Mouse (Mus musculus) MEL (cell line): ENCODE measurements around the gene Arf6. TPM values are rescaled to one million over a fixed set of nuclear protein-coding genes. Genes with fewer than 3 reads are reported as not detected.
A peak's percentile ranks its signal among the peaks of the same experiment; 100 is the strongest.

Experiments used
- DNase-seq: peaks from one replicate; pipeline ENCODE4 v3.0.0; 2011; ENCODE audit warnings: low read depth, low spot score
- H3K27ac ChIP-seq: 2 replicates; pipeline ENCODE4 v1.5.1; 2012; ENCODE audit warnings: low read depth, mild to moderate bottlenecking, control low read depth, low read length, moderate library complexity; ENCODE audit not compliant: control insufficient read depth
- H3K27me3 ChIP-seq, 2 experiments: fragments of 150-350 bp in 1 of 2; sonication (generic) in 1 of 2; 2 replicates each; pipeline ENCODE4 v1.6.1; 2012; ENCODE audit warnings: low read length in 2 of 2, mild to moderate bottlenecking in 2 of 2, improper control_type of control experiment in 1 of 2, moderate library complexity in 1 of 2; ENCODE audit not compliant: insufficient read depth in 2 of 2, control insufficient read depth in 1 of 2
- H3K36me3 ChIP-seq, 2 experiments: 2 replicates each; pipeline ENCODE4 v1.6.1; 2012 to 2014; ENCODE audit warnings: low read length in 2 of 2, improper control_type of control experiment in 1 of 2, inconsistent platforms in 1 of 2, mild to moderate bottlenecking in 1 of 2; ENCODE audit not compliant: insufficient read depth in 2 of 2, control insufficient read depth in 1 of 2
- H3K4me1 ChIP-seq, 2 experiments: fragments of 150-350 bp in 1 of 2; sonication (generic) in 1 of 2; 2 replicates each; pipeline ENCODE4 v1.6.1; 2012; ENCODE audit warnings: low read length in 2 of 2, improper control_type of control experiment in 1 of 2, mild to moderate bottlenecking in 1 of 2; ENCODE audit not compliant: insufficient read depth in 2 of 2, control insufficient read depth in 1 of 2
- H3K4me3 ChIP-seq, 2 experiments: fragments of 150-350 bp in 1 of 2; sonication (generic) in 1 of 2; 2 replicates each; pipeline ENCODE4 v1.5.1; 2012; ENCODE audit warnings: low read depth in 2 of 2, low read length in 2 of 2, mild to moderate bottlenecking in 2 of 2, moderate library complexity in 2 of 2, control low read depth in 1 of 2, improper control_type of control experiment in 1 of 2; ENCODE audit not compliant: control insufficient read depth in 1 of 2, insufficient read depth in 1 of 2
- H3K79me2 ChIP-seq: 2 replicates; pipeline ENCODE4 v1.6.1; 2012; ENCODE audit warnings: mild to moderate bottlenecking, low read length, moderate library complexity; ENCODE audit not compliant: control insufficient read depth, poor library complexity, insufficient read depth
- H3K9ac ChIP-seq: 2 replicates; pipeline ENCODE4 v1.6.1; 2012; ENCODE audit warnings: low read depth, mild to moderate bottlenecking, control low read depth, low read length, moderate library complexity; ENCODE audit not compliant: control insufficient read depth, poor library complexity, severe bottlenecking
- H3K9me3 ChIP-seq: fragments of 150-350 bp; sonication (generic); replicated peaks from 2 replicates; pipeline ENCODE4 v1.6.1; 2012; ENCODE audit warnings: mild to moderate bottlenecking, low read length, improper control_type of control experiment, moderate library complexity; ENCODE audit not compliant: insufficient read depth
- BHLHE40 ChIP-seq: IDR thresholded peaks from 2 replicates; pipeline ENCODE4 v1.6.1; 2012; ENCODE audit warnings: low read depth, mild to moderate bottlenecking, inconsistent platforms, low read length, improper control_type of control experiment, borderline replicate concordance
- CHD1 ChIP-seq: IDR thresholded peaks from 2 replicates; pipeline ENCODE4 v1.6.1; 2012; ENCODE audit warnings: low read depth, mild to moderate bottlenecking, inconsistent platforms, low read length, improper control_type of control experiment
- CHD2 ChIP-seq: IDR thresholded peaks from 2 replicates; pipeline ENCODE4 v1.6.1; 2011; ENCODE audit warnings: low read length, improper control_type of control experiment
- CTCF ChIP-seq, 3 experiments: IDR thresholded peaks in 2 of 3; conservative IDR thresholded peaks in 1 of 3; 2 replicates each; pipeline ENCODE4 v1.5.1; 2011 to 2012; ENCODE audit warnings: low read length in 3 of 3, low read depth in 2 of 3, mild to moderate bottlenecking in 2 of 3, improper control_type of control experiment in 1 of 3, inconsistent platforms in 1 of 3, mixed read lengths in 1 of 3, moderate library complexity in 1 of 3; ENCODE audit not compliant: control insufficient read depth in 1 of 3, insufficient read depth in 1 of 3, poor library complexity in 1 of 3, severe bottlenecking in 1 of 3
- E2F4 ChIP-seq: IDR thresholded peaks from 2 replicates; pipeline ENCODE4 v1.6.1; 2011; ENCODE audit warnings: low read depth, low read length, improper control_type of control experiment, borderline replicate concordance
- ELF1 ChIP-seq: IDR thresholded peaks from 2 replicates; pipeline ENCODE4 v1.6.1; 2014; ENCODE audit warnings: low read depth, mild to moderate bottlenecking, inconsistent platforms, low read length, improper control_type of control experiment, moderate library complexity
- ETS1 ChIP-seq: IDR thresholded peaks from 2 replicates; pipeline ENCODE4 v1.6.1; 2012; ENCODE audit warnings: low read depth, mild to moderate bottlenecking, inconsistent platforms, low read length, improper control_type of control experiment, moderate library complexity
- GATA1 ChIP-seq: IDR thresholded peaks from 2 replicates; pipeline ENCODE4 v1.6.1; 2011; ENCODE audit warnings: low read depth, low read length, improper control_type of control experiment
- HCFC1 ChIP-seq: IDR thresholded peaks from 2 replicates; pipeline ENCODE4 v1.6.1; 2012; ENCODE audit warnings: low read depth, mild to moderate bottlenecking, inconsistent platforms, low read length, improper control_type of control experiment, moderate library complexity
- JUND ChIP-seq: IDR thresholded peaks from 2 replicates; pipeline ENCODE4 v1.6.1; 2011; ENCODE audit warnings: low read depth, mild to moderate bottlenecking, improper control_type of control experiment, low read length
- MAZ ChIP-seq: IDR thresholded peaks from 2 replicates; pipeline ENCODE4 v1.6.1; 2012; ENCODE audit warnings: low read depth, mild to moderate bottlenecking, inconsistent platforms, low read length, improper control_type of control experiment
- MEF2A ChIP-seq: IDR thresholded peaks from 2 replicates; pipeline ENCODE4 v1.6.1; 2014; ENCODE audit warnings: low read depth, mild to moderate bottlenecking, inconsistent platforms, low read length, improper control_type of control experiment; ENCODE audit not compliant: poor library complexity, insufficient replicate concordance, severe bottlenecking; ENCODE audit errors: extremely low read depth
- MXI1 ChIP-seq: IDR thresholded peaks from 2 replicates; pipeline ENCODE4 v1.6.1; 2011; ENCODE audit warnings: mild to moderate bottlenecking, low read depth, low read length, improper control_type of control experiment
- MYB ChIP-seq: IDR thresholded peaks from 2 replicates; pipeline ENCODE4 v1.6.1; 2011; ENCODE audit warnings: mild to moderate bottlenecking, low read depth, low read length, improper control_type of control experiment
- MYC ChIP-seq: IDR thresholded peaks from 2 replicates; pipeline ENCODE4 v1.6.1; 2011; ENCODE audit warnings: low read depth, mild to moderate bottlenecking, low read length, improper control_type of control experiment, moderate library complexity
- NRF1 ChIP-seq: IDR thresholded peaks from 2 replicates; pipeline ENCODE4 v1.6.1; 2014; ENCODE audit warnings: low read depth, mild to moderate bottlenecking, inconsistent platforms, low read length, improper control_type of control experiment, moderate library complexity; ENCODE audit not compliant: poor library complexity, insufficient read depth, severe bottlenecking
- POLR2AphosphoS2 ChIP-seq: IDR thresholded peaks from 2 replicates; pipeline ENCODE4 v1.6.1; 2011; ENCODE audit warnings: low read length, improper control_type of control experiment
- POLR2AphosphoS5 ChIP-seq: IDR thresholded peaks from 2 replicates; pipeline ENCODE4 v1.6.1; 2012; ENCODE audit warnings: low read depth, borderline replicate concordance, mild to moderate bottlenecking, inconsistent platforms, low read length, moderate library complexity, mixed read lengths
- RAD21 ChIP-seq: IDR thresholded peaks from 2 replicates; pipeline ENCODE4 v1.6.1; 2011; ENCODE audit warnings: mild to moderate bottlenecking, low read depth, low read length, improper control_type of control experiment
- RCOR1 ChIP-seq: IDR thresholded peaks from 2 replicates; pipeline ENCODE4 v1.6.1; 2012; ENCODE audit warnings: low read depth, mild to moderate bottlenecking, inconsistent platforms, low read length, improper control_type of control experiment
- SIN3A ChIP-seq: IDR thresholded peaks from 2 replicates; pipeline ENCODE4 v1.6.1; 2012; ENCODE audit warnings: low read length, improper control_type of control experiment, inconsistent platforms
- SMC3 ChIP-seq: IDR thresholded peaks from 2 replicates; pipeline ENCODE4 v1.6.1; 2011; ENCODE audit warnings: low read depth, low read length, improper control_type of control experiment
- TCF12 ChIP-seq: IDR thresholded peaks from 2 replicates; pipeline ENCODE4 v1.6.1; 2014; ENCODE audit warnings: low read depth, mild to moderate bottlenecking, inconsistent platforms, low read length, improper control_type of control experiment, moderate library complexity
- USF2 ChIP-seq, 2 experiments: IDR thresholded peaks; 2 replicates each; pipeline ENCODE4 v1.6.1; 2011 to 2012; ENCODE audit warnings: improper control_type of control experiment in 2 of 2, low read length in 2 of 2, borderline replicate concordance in 1 of 2, inconsistent platforms in 1 of 2, low read depth in 1 of 2, mild to moderate bottlenecking in 1 of 2; ENCODE audit not compliant: insufficient read depth in 1 of 2
- ZC3H11A ChIP-seq: IDR thresholded peaks from 2 replicates; pipeline ENCODE4 v1.6.1; 2012; ENCODE audit warnings: low read depth, mild to moderate bottlenecking, inconsistent platforms, low read length, improper control_type of control experiment
- ZKSCAN1 ChIP-seq: IDR thresholded peaks from 2 replicates; pipeline ENCODE4 v1.6.1; 2012; ENCODE audit warnings: low read depth, mild to moderate bottlenecking, inconsistent platforms, low read length, improper control_type of control experiment, moderate library complexity
- ZNF384 ChIP-seq: IDR thresholded peaks from 2 replicates; pipeline ENCODE4 v1.6.1; 2012; ENCODE audit warnings: low read depth, mild to moderate bottlenecking, inconsistent platforms, low read length, improper control_type of control experiment
- polyA plus RNA-seq, 2 experiments: library from polyadenylated mRNA; stranded (reverse) in 1 of 2; unstranded in 1 of 2; fragments of >175 nt in 1 of 2; fragments of >200 nt in 1 of 2; gene quantifications; 2 replicates each; pipeline versions ENCODE4 v1.2.1 to v1.2.4; 2012; ENCODE audit warnings: low replicate concordance in 2 of 2, low read depth in 1 of 2; ENCODE audit not compliant: insufficient read length in 2 of 2, insufficient read depth in 1 of 2, missing spikeins in 1 of 2
- total RNA-seq: library from RNA; depleted of rRNA; stranded (reverse); fragments of 300-350 nt; gene quantifications from 2 replicates; pipeline ENCODE4 v1.2.3, GENCODE M21; 2012

The Arf6 gene
- total and polyA plus RNA-seq, 3 experiments: 140 to 192 (median 181) TPM

DNA sequence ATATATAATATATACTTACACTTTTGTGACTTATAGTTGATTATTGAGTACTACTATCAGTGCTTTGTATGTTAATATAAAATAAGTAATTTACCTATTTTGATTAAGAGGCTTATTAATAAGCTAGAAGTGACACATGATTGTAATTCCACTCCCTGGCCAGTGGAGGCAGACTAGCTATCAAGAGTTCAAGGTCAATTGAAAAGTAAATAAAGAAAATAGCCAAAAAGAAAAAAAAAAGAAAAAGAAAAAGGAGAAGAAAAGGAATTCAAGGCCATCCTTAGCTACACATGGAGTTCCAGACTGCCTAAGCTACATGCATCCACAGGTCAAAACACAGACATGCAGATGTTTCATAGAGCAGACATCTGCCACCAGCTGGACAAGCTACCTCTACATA lies 5.5 kb upstream of the Arf6 start:
- Histone ChIP-seq H3K9me3 (no peaks in the 10 kb centered on the region), H3K4me3 (no peak overlapping the region), H3K9ac (no peak overlapping the region), H3K27me3 (no peaks in the 10 kb centered on the region), H3K4me1 (peaks cover 3 to 6% of the 10 kb centered on the region in 2 experiments; a peak in 3 of 4 replicates), H3K36me3 (peaks cover 0 to 15% of the 10 kb centered on the region in 2 experiments; a peak in 2 of 4 replicates), H3K27ac (no peak overlapping the region), H3K79me2 (peaks cover 3% of the 10 kb centered on the region; the same call in 1 of the 2 replicates)
- no peak for TF ChIP-seq MYB
- no peak for TF ChIP-seq RCOR1
- TF ChIP-seq HCFC1: 0 out of 2 replicates have a peak, but pooled peaks have one; percentile 33
- TF ChIP-seq E2F4: no peak
- TF ChIP-seq POLR2AphosphoS2: no peak
- TF ChIP-seq CTCF (IDR thresholded peaks at IDR 0.05 in 2 of 3, conservative IDR thresholded peaks at IDR 0.05 in 1 of 3; ENCODE audit: control insufficient read depth in 1 of 3, insufficient read depth in 1 of 3, low read depth in 2 of 3, low read length in 3 of 3, poor library complexity in 1 of 3, severe bottlenecking in 1 of 3): peak in 2 of 3 experiments; percentile 26 to 54; a peak in 3 of 6 replicates
- no peak for TF ChIP-seq MAZ
- TF ChIP-seq BHLHE40: no peak
- TF ChIP-seq ZNF384: peak; percentile 83
- no peak for TF ChIP-seq MEF2A
- no peak for TF ChIP-seq TCF12
- TF ChIP-seq ELF1: no peak
- TF ChIP-seq RAD21: peak; percentile 29
- 0 out of 2 replicates have a peak, but pooled peaks have one; percentile 30 for TF ChIP-seq SIN3A
- TF ChIP-seq ZKSCAN1: no peak
- TF ChIP-seq MXI1: no peak
- no peak for TF ChIP-seq USF2 (IDR thresholded peaks at IDR 0.05; ENCODE audit: borderline replicate concordance in 1 of 2, insufficient read depth in 1 of 2, low read depth in 1 of 2, low read length in 2 of 2)
- no peak for TF ChIP-seq SMC3
- peak; percentile 59 for DNase-seq

DNA sequence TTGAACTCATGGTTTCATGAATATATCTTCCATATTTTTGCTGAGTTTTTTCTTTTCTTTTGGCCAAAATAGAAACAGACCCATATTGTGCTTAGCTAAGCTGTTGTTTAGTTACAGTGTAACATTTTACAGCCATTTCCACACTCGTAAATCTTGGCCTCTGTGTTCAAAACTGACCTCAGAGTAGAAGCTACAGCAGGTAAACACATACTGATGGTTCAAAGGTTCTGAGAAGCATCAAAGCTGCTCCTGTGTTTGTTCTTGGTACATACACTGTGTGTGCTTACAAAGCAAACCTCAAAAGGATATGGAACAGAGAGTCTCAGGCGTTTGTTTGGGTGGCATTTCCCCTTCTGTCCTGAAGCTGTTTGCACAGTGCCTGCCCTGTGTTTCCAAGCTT lies 4.4 kb upstream of the Arf6 start:
- no peaks in the 10 kb centered on the region for H3K9me3 ChIP-seq
- no peaks in the 10 kb centered on the region for H3K27me3 ChIP-seq
- H3K9ac ChIP-seq: no peak overlapping the region
- no peak overlapping the region for H3K27ac ChIP-seq
- peaks cover 3 to 6% of the 10 kb centered on the region in 2 experiments; a peak in 3 of 4 replicates for H3K4me1 ChIP-seq
- peaks cover 10% of the 10 kb centered on the region for H3K79me2 ChIP-seq
- no peak overlapping the region for H3K4me3 ChIP-seq
- H3K36me3 ChIP-seq: peaks cover 0 to 15% of the 10 kb centered on the region in 2 experiments; a peak in 2 of 4 replicates
- TF ChIP-seq SMC3: no peak
- no peak for TF ChIP-seq ETS1
- TF ChIP-seq HCFC1: no peak
- no peak for TF ChIP-seq MEF2A
- no peak for TF ChIP-seq GATA1
- TF ChIP-seq NRF1: no peak
- no peak for TF ChIP-seq MYB
- no peak for TF ChIP-seq BHLHE40
- TF ChIP-seq MYC: no peak
- no peak for TF ChIP-seq POLR2AphosphoS2
- no peak for TF ChIP-seq JUND
- no peak for TF ChIP-seq CHD2
- TF ChIP-seq CHD1: no peak
- TF ChIP-seq USF2 (IDR thresholded peaks at IDR 0.05; ENCODE audit: borderline replicate concordance in 1 of 2, insufficient read depth in 1 of 2, low read depth in 1 of 2, low read length in 2 of 2): no peak
- TF ChIP-seq ZC3H11A: no peak
- no peak for TF ChIP-seq E2F4
- TF ChIP-seq POLR2AphosphoS5: no peak
- TF ChIP-seq, all 39 proteins: peak for 0
- no peak for DNase-seq
